Mouse (Mus musculus) bone marrow macrophage, adult 2 months (primary cell): ENCODE results near the gene Emilin2.

Source experiments
- CTCF ChIP-seq: IDR thresholded peaks from 2 replicates; pipeline ENCODE4 v1.5.1; 2012; ENCODE audit warnings: low read depth, mild to moderate bottlenecking, low read length, moderate library complexity
- POLR2A ChIP-seq: IDR thresholded peaks from 2 replicates; pipeline ENCODE4 v1.6.1; 2012; ENCODE audit warnings: mild to moderate bottlenecking, low read depth, low read length, borderline replicate concordance

- no peak for TF ChIP-seq CTCF
- no peak for TF ChIP-seq POLR2A
Observed at GRCm38 (mm10) chr17:71342006-71342405, 30.2 kb upstream of the Emilin2 start.
